Mouse (Mus musculus) cortical plate, adult 2 months (tissue): ENCODE data around the gene Obscn.

Experiments
- CTCF ChIP-seq: fragments of 200-500 bp; IDR thresholded peaks from 2 replicates; pipeline ENCODE4 v1.5.1; 2011; ENCODE audit warnings: mild to moderate bottlenecking, control low read depth, low read length; ENCODE audit not compliant: insufficient read depth; ENCODE audit errors: extremely low read depth
- POLR2A ChIP-seq: fragments of 200-500 bp; IDR thresholded peaks from 2 replicates; pipeline ENCODE4 v1.6.1; 2011; ENCODE audit warnings: mild to moderate bottlenecking, low read length, control low read depth; ENCODE audit not compliant: insufficient read depth; ENCODE audit errors: extremely low read depth

GRCm38 (mm10) chr11:58980381-58980990 lies 155.7 kb downstream of the Obscn start:
- TF ChIP-seq POLR2A (no peak), CTCF (no peak)
